Mouse (Mus musculus) heart, embryonic 15.5 days (tissue): ENCODE results near the gene Ino80d. TPM values are rescaled to one million over a fixed set of nuclear protein-coding genes. Genes with fewer than 3 reads are reported as not detected.

Experiments used
- ATAC-seq: fragments of 200-750 bp; cut with Nextera tagmentation; replicated peaks from 2 replicates; pipeline ENCODE4 v1.8.0; 2017; ENCODE audit warnings: low read depth, moderate TSS enrichment; ENCODE audit not compliant: insufficient number of reproducible peaks, insufficient read depth, low FRiP score
- H3K27ac ChIP-seq: fragments of 300-500 bp; sonication (generic); 2 replicates; pipeline ENCODE4 v1.5.1; 2015; ENCODE audit warnings: mild to moderate bottlenecking, inconsistent platforms
- H3K27me3 ChIP-seq: fragments of 300-500 bp; sonication (generic); 2 replicates; pipeline ENCODE4 v1.6.1; 2015; ENCODE audit warnings: inconsistent platforms
- H3K36me3 ChIP-seq: fragments of 300-500 bp; sonication (generic); 2 replicates; pipeline ENCODE4 v1.6.1; 2015; ENCODE audit warnings: mild to moderate bottlenecking, inconsistent platforms
- H3K4me1 ChIP-seq: fragments of 300-500 bp; sonication (generic); replicated peaks from 2 replicates; pipeline ENCODE4 v1.6.1; 2015; ENCODE audit warnings: inconsistent platforms
- H3K4me2 ChIP-seq: fragments of 300-500 bp; sonication (generic); 2 replicates; pipeline ENCODE4 v1.6.1; 2015; ENCODE audit warnings: inconsistent platforms, mild to moderate bottlenecking, moderate library complexity
- H3K4me3 ChIP-seq: fragments of 300-500 bp; sonication (generic); 2 replicates; pipeline ENCODE4 v1.5.1; 2015; ENCODE audit warnings: mild to moderate bottlenecking, inconsistent platforms
- H3K9ac ChIP-seq: fragments of 300-500 bp; sonication (generic); 2 replicates; pipeline ENCODE4 v1.6.1; 2015; ENCODE audit warnings: mild to moderate bottlenecking, inconsistent platforms
- H3K9me3 ChIP-seq: fragments of 300-500 bp; sonication (generic); replicated peaks from 2 replicates; pipeline ENCODE4 v1.6.1; 2016; ENCODE audit warnings: inconsistent platforms
- WGBS: fragments of 180-500 bp; shearing (Covaris S2); methylation state at CpG from one replicate; pipeline ENCODE4 v1.1.7; 2015; ENCODE audit warnings: mixed read lengths; 5-methylcytosine and 5-hydroxymethylcytosine counted together
- polyA plus RNA-seq: library from polyadenylated mRNA; unstranded; fragments of >200 nt; fragmentation: Nextera tagmentation; extraction: Ambion mirVana; gene quantifications from 2 replicates; pipeline ENCODE4 v1.2.1, GENCODE M21; 2015

The Ino80d gene
- polyA plus RNA-seq, 1 experiment from 2014 or later, result 7.1 TPM

GRCm38 (mm10) chr1:62986267-62986666 lies 128.2 kb downstream of the Ino80d start:
- Histone ChIP-seq H3K4me3 (peak overlapping the region; percentile 16; the same call in 1 of the 2 replicates), H3K36me3 (no peaks in the 10 kb centered on the region), H3K9me3 (no peaks in the 10 kb centered on the region), H3K27ac (no peak overlapping the region), H3K27me3 (no peaks in the 10 kb centered on the region), H3K4me2 (peak overlapping the region; percentile 31), H3K4me1 (peaks cover 11% of the 10 kb centered on the region; the same call in 1 of the 2 replicates), H3K9ac (no peak overlapping the region)
- ATAC-seq, result no peak
- 20% methylated on average over 7 of the region's 7 CpGs for WGBS

DNA sequence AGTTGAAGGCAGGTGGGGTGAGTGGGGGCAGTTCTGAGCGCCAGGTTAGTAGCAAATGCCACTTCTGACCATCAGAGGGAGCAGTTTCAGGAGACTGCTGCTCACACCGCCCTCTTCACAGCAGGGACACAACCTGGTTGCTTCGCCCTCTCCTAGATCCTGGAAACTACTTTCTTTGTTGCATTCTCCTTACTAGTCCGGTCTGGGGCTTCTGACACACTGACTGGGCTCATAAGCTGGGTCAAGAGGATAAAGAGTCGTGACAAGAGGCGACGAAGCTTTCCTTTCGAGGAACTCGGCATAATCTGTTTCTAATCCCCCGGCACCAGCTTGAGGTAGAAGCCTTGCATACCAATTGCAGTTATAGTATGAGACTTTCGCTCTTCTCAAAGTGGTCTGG lies 129.9 kb downstream of the Ino80d start:
- H3K27ac ChIP-seq, result peak overlapping the region; percentile 50
- H3K36me3 ChIP-seq, result no peaks in the 10 kb centered on the region
- H3K4me2 ChIP-seq, result peak overlapping the region; percentile 59
- no peaks in the 10 kb centered on the region for H3K9me3 ChIP-seq
- peak; percentile 66; the same call in 1 of the 2 replicates for ATAC-seq
- H3K4me1 ChIP-seq, result peaks cover 11% of the 10 kb centered on the region; the same call in 1 of the 2 replicates
- H3K4me3 ChIP-seq, result peak overlapping the region; percentile 44
- H3K9ac ChIP-seq, result peak overlapping the region; percentile 36
- 23% methylated on average over 11 of the region's 11 CpGs for WGBS
- no peaks in the 10 kb centered on the region for H3K27me3 ChIP-seq

GRCm38 (mm10) chr1:62976742-62977141 lies 137.7 kb downstream of the Ino80d start:
- H3K9me3 ChIP-seq, result no peaks in the 10 kb centered on the region
- no peak for ATAC-seq
- H3K36me3 ChIP-seq, result no peaks in the 10 kb centered on the region
- H3K27ac ChIP-seq, result no peak overlapping the region
- WGBS, result 68% methylated on average over 3 of the region's 3 CpGs
- no peak overlapping the region for H3K9ac ChIP-seq
- no peaks in the 10 kb centered on the region for H3K4me1 ChIP-seq
- no peaks in the 10 kb centered on the region for H3K27me3 ChIP-seq
- H3K4me2 ChIP-seq, result no peak overlapping the region
- H3K4me3 ChIP-seq, result no peak overlapping the region

GRCm38 (mm10) chr1:62966885-62967284 lies 147.6 kb downstream of the Ino80d start:
- Histone ChIP-seq H3K36me3 (no peaks in the 10 kb centered on the region), H3K4me2 (peak overlapping the region; percentile 12; the same call in 1 of the 2 replicates), H3K9me3 (no peaks in the 10 kb centered on the region), H3K4me1 (peaks cover 2% of the 10 kb centered on the region; the same call in 1 of the 2 replicates), H3K9ac (no peak overlapping the region), H3K27me3 (no peaks in the 10 kb centered on the region), H3K27ac (no peak overlapping the region), H3K4me3 (no peak overlapping the region)
- 22% methylated on average over 5 of the region's 5 CpGs for WGBS
- no peak for ATAC-seq

DNA sequence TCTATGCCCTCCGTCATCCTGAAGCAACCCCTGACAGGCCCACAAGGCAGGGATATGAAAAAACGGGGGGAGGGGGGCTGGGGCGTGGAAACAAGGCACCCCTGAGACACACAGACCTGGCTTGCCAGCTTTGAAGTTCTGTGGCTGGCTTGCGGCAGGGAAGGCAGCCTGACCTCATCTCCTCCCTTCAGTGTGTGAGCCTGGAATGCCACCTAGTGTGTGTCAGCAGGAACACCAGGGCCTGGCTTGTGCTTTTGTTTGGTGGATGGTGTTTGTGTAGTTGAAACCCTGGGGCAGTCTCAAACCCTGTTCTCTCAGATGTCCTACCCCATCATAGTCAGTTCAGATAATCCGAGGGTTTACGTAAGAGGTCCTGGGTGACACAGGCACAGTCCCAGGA lies 150.2 kb downstream of the Ino80d start:
- H3K27me3 ChIP-seq, result no peaks in the 10 kb centered on the region
- no peaks in the 10 kb centered on the region for H3K36me3 ChIP-seq
- peaks cover 7% of the 10 kb centered on the region; the same call in 1 of the 2 replicates for H3K4me1 ChIP-seq
- H3K4me3 ChIP-seq, result no peak overlapping the region
- no peaks in the 10 kb centered on the region for H3K9me3 ChIP-seq
- H3K4me2 ChIP-seq, result no peak overlapping the region
- H3K27ac ChIP-seq, result no peak overlapping the region
- H3K9ac ChIP-seq, result no peak overlapping the region
- WGBS, result 15% methylated on average over 6 of the region's 6 CpGs
- peak; percentile 77 for ATAC-seq

GRCm38 (mm10) chr1:62956942-62957645 lies 157.4 kb downstream of the Ino80d start:
- ATAC-seq, result no peak
- Histone ChIP-seq H3K9ac (no peak overlapping the region), H3K27me3 (no peaks in the 10 kb centered on the region), H3K9me3 (no peaks in the 10 kb centered on the region), H3K4me3 (no peak overlapping the region), H3K27ac (no peak overlapping the region), H3K36me3 (no peaks in the 10 kb centered on the region), H3K4me1 (0 out of 2 replicates have a peak, but pooled peaks cover 4% of the 10 kb centered on the region), H3K4me2 (no peak overlapping the region)
- WGBS, result 59% methylated on average over 1 of the region's 1 CpGs

GRCm38 (mm10) chr1:62956526-62956925 lies 157.9 kb downstream of the Ino80d start:
- ATAC-seq, result no peak
- H3K36me3 ChIP-seq, result no peaks in the 10 kb centered on the region
- no peaks in the 10 kb centered on the region for H3K9me3 ChIP-seq
- no peaks in the 10 kb centered on the region for H3K27me3 ChIP-seq
- no peak overlapping the region for H3K4me3 ChIP-seq
- peaks cover 5% of the 10 kb centered on the region; the same call in 1 of the 2 replicates for H3K4me1 ChIP-seq
- WGBS, result 57% methylated on average over 5 of the region's 5 CpGs
- no peak overlapping the region for H3K4me2 ChIP-seq
- H3K9ac ChIP-seq, result no peak overlapping the region
- H3K27ac ChIP-seq, result no peak overlapping the region

DNA sequence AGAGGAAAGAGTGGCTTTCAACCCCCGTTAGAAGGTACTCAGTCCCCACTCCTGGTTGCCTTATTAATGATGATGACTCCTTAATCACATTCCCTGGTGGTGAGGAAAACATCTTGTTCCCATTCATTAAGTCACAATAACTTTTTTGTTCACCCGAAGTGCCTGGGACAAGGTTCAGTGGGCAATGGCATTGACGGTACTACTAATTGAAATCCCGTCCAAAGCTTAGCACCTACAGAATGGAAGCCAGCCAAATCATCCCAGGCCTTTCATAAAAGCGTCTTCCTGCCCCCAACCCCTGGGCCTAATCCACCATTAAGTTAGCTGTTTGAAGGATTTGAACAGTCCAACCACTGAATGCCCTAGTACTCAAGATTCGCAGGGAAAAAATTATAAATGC lies 159.1 kb downstream of the Ino80d start:
- peaks cover 8% of the 10 kb centered on the region; the same call in 1 of the 2 replicates for H3K4me1 ChIP-seq
- H3K4me3 ChIP-seq, result no peak overlapping the region
- whole genome bisulfite sequencing, result 79% methylated on average over 6 of the region's 6 CpGs
- no peak overlapping the region for H3K9ac ChIP-seq
- no peak for ATAC-seq
- H3K4me2 ChIP-seq, result no peak overlapping the region
- H3K27ac ChIP-seq, result no peak overlapping the region
- H3K9me3 ChIP-seq, result no peaks in the 10 kb centered on the region
- H3K27me3 ChIP-seq, result no peaks in the 10 kb centered on the region
- H3K36me3 ChIP-seq, result no peaks in the 10 kb centered on the region

GRCm38 (mm10) chr1:62953036-62953435 lies 161.4 kb downstream of the Ino80d start:
- H3K4me2 ChIP-seq, result no peak overlapping the region
- no peaks in the 10 kb centered on the region for H3K9me3 ChIP-seq
- no peak overlapping the region for H3K9ac ChIP-seq
- no peak overlapping the region for H3K4me3 ChIP-seq
- H3K27ac ChIP-seq, result no peak overlapping the region
- no peaks in the 10 kb centered on the region for H3K27me3 ChIP-seq
- no peak for ATAC-seq
- H3K36me3 ChIP-seq, result no peaks in the 10 kb centered on the region
- peaks cover 3% of the 10 kb centered on the region; the same call in 1 of the 2 replicates for H3K4me1 ChIP-seq
- WGBS, result 84% methylated on average over 4 of the region's 4 CpGs

DNA sequence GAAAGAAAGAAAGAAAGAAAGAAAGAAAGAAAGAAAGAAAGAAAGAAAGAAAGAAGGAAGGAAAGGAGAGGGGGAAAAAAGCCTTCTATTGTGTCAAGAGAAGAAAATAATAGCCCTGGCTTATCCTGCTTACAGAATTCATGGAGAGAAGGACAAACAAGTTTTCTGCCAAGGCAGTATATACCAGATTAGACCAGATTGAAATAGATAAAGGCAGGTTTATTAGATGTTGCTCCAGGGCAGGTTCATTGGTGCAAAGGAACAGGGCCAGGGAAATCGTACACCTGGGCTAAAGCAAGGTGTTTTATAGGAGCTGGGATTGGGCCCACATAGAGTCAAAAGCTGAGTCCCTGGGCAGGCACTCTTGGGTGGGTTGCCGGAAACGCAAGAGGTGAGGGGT lies 162.1 kb downstream of the Ino80d start:
- 82% methylated on average over 3 of the region's 3 CpGs for WGBS
- Histone ChIP-seq H3K4me3 (no peak overlapping the region), H3K9ac (no peak overlapping the region), H3K27me3 (no peaks in the 10 kb centered on the region), H3K4me1 (peaks cover 3% of the 10 kb centered on the region; the same call in 1 of the 2 replicates), H3K4me2 (no peak overlapping the region), H3K9me3 (no peaks in the 10 kb centered on the region), H3K27ac (no peak overlapping the region), H3K36me3 (no peaks in the 10 kb centered on the region)
- ATAC-seq, result no peak

DNA sequence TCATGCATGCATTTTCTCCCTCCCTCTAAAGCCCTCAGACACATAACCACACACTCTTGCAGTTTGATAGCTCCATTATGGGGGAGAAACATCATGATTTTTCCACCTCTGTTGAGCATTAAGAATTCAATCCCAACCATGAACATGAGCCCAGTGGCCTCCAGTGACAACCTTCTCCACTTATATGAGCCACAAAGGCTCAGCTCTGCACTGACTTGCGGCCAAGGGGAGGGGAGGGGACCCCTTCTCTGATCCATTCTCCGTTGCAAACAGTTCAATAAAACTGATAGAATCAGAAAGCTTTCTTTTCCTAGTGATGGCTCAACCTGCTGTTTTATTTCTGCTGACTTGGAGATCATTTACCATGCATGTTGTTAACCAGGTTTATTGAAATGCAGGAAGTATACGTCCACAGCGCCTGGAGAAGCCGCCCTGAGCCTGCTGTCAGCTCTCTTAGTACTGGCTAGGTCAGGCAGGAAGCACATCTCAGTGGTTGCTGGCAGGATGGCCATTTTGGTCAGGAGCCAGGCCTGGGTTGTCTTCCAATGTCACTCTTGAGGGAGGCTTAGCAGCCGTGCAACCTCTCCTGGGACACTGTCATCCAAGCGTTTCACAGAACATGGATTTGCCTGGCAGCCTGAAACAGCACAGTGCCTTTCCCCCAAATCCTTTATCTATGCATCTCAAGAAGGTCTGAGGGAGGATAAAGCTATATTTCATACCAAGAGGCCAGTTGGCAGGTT lies 163.2 kb downstream of the Ino80d start:
- Histone ChIP-seq H3K27me3 (no peaks in the 10 kb centered on the region), H3K4me2 (no peak overlapping the region), H3K4me3 (no peak overlapping the region), H3K27ac (no peak overlapping the region), H3K4me1 (peaks cover 3% of the 10 kb centered on the region; the same call in 1 of the 2 replicates), H3K9ac (no peak overlapping the region), H3K36me3 (no peaks in the 10 kb centered on the region), H3K9me3 (no peaks in the 10 kb centered on the region)
- 60% methylated on average over 7 of the region's 7 CpGs for WGBS
- 0 out of 2 replicates have a peak, but pooled peaks have one; percentile 47 for ATAC-seq
